Mouse (Mus musculus): ENCODE measurements around the gene Hivep2.

The Hivep2 gene

DNA sequence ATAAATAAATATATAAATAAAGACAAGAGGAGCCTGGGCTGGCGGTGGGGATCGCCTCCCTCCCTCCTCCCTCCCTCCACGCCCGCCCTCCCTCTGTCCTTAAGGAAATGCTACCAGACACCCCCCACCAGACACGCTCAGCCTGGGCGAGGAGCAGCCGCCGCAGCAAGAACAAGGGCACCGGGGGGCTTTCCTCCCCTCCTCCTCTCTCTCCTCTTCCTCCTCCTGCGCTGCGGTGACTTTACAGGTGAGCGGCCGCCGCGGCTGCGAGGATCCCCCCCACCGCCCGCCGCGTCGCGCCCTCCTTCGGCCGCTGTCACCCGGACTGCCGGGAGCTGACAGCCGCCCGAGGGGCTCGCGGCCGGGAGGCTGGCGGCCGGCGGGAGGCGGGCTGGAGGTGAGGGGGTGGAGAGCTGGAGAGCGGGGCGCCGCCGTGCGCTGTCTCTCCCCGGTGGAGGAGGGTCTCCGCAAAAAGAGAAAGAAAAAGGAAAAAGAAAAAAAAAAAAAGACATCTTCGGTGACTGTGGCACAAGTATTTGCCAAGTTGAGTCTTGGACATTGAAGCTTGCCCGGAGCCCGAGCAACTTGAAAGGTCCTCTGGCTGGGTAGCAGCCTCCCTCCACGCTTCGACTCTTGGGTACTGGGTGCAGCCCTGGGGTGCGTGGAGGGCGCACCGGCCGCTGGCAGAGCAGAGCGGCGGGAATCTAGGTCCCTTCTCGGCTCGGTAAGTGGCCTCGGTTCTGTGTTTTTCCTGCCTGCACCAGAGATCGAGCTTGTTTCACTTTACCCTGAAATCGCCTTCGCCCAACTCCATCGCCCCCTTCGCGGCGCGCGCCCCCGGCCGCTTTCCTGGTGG lies at the start of gene Hivep2:
TSS of gene Hivep2 (plus strand) at position 102 of the 856 bp plus-strand sequence.
- peak; percentile 52 for DNase-seq

- DNase-seq: peak; percentile 11
Observed at GRCm38 (mm10) chr10:13916645-13917342, 49.1 kb upstream of the Hivep2 start.

DNA sequence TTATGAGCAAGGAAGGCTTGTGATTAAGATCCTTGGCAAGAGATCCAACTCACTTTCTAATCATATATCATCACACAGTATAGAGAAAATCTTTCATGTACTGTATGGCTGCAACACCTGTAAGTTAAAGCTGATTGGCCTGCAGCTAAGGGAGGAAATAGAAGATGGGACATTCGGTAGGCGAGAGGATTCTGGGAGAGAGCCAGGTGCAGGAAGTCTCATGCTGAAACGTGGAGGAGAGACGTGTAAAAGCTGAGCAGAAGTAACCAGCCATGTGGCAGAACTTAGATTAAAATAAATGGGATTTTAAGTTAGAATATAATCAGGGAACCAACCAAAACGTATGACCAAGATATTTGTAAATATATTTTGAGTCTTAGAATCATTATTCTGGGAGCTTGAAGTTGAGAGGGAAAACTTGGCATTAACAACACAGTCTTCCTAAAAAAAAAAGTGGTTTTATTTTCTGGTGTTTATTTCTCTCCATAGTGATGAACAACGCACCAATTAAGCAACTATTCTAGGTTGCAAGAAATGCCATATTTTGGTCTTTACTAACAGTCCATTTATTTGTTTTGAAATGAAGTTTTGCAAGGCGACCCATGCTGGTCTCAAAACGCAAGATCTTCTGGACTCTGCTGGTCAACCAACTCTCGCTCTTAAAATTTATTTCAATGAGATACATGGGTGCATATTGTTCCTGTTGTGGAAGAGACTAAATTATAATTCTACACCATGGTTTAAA lies 44.1 kb upstream of the Hivep2 start:
- DNase-seq: peak; percentile 18

- no peak for DNase-seq
Observed at GRCm38 (mm10) chr10:13929306-13929705, 36.6 kb upstream of the Hivep2 start.

DNA sequence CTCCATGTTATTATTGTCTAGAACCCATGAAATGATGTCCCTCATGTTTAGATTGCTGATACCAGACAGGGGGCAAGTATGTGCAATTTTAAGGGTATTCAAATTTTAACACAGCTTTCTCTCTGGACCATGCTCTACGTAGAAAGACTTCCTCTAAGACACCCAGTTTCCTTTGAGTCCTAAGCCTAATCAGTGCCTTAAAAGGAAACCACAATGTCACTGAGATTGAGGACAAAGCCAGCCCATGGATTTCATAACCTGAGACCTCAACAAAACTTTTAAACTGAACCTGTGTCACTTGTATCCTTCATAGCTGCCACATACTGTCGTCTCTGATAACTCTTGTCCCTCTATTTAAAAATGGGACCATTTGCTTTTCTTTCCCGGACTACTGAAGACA lies 33.7 kb upstream of the Hivep2 start:
- no peak for DNase-seq

GRCm38 (mm10) chr10:13933320-13933719 lies 32.6 kb upstream of the Hivep2 start:
- no peak for DNase-seq

DNA sequence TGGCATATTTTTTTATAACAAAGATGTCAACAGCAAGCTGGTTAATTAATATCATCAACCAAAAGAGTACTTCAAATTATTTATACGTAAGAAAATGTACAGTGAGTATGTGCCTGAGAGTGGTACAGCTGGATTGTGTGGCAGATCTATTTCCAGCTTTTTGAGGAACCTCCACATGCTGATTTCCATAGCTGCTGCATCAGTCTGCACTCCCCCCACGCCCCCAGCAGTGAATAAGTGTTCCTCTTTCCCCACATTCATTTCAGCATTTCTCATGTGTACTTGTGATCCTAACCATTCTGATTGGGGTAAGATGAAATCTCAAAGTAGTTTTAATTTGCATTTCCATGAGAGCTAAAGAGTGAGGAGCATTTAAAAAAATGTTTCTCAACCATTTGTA lies 30.2 kb upstream of the Hivep2 start:
- no peak for DNase-seq

DNA sequence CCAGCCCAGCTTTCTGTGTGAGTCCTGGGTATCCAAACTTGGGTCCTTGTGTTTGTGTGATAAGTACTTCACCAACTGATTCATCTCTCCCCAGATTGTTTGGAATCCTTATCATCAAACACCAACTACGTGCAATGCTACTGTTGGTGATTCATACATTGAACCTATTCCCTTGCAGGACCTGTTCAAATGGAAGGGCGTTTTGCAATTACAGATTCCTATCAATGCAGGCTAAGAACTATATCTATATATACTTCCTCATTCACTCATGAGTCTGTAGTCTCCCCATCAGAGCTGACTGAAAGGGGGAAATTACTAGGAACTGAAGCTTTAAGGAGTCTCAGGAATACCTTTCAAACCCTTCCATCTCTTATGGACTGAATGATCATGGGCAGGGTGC lies 24.5 kb upstream of the Hivep2 start:
- DNase-seq: no peak

- DNase-seq: no peak
Observed at GRCm38 (mm10) chr10:13943706-13944105, 22.2 kb upstream of the Hivep2 start.

- DNase-seq: no peak
Observed at GRCm38 (mm10) chr10:13946498-13946897, 19.4 kb upstream of the Hivep2 start.

GRCm38 (mm10) chr10:13962965-13963364 lies 2.9 kb upstream of the Hivep2 start:
- no peak for DNase-seq

- no peak for DNase-seq
Observed at GRCm38 (mm10) chr10:13963908-13964500, 1.9 kb upstream of the Hivep2 start.

- peak; percentile 76 for DNase-seq
Observed at GRCm38 (mm10) chr10:13964501-13965281, 1.2 kb upstream of the Hivep2 start.

DNA sequence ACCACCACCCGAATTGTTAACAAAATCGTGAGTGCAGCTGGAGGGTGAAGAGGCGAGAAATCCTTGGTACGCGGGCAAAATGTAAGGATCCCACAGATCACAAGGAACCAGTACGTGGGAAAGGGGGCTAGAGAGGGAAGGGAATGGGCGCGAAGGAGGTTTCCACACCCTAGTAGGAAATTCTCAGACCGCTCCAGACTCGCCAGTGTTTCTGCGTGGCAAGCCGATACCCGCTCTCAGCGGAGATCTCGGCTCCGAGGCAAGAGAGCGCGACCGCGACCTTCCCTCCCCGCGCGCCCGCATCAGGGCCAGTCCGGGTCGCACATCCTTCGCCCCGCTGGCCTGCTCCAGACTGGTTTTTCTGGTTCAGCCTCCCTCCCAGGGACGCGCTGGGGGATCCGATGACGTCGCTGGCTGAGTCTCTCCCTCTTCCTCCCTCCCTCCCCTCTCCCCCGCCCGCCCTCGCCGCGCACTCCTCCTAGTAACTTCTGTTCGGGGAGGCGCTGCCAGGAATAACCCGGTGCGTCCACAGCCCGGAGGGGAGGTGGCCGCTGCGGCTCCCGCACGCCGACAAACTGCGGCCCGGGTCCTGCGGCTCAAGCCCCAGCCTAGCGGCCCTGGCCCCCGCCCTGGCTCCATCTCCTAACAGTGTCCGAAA lies 430 bp upstream of the Hivep2 start:
- peak; percentile 87 for DNase-seq

- peak; percentile 75 for DNase-seq
Observed at GRCm38 (mm10) chr10:13966830-13967450, 1.1 kb downstream of the Hivep2 start.

GRCm38 (mm10) chr10:13967451-13968233 lies 1.8 kb downstream of the Hivep2 start:
- DNase-seq: peak; percentile 76

GRCm38 (mm10) chr10:13968234-13968555 lies 2.3 kb downstream of the Hivep2 start:
- DNase-seq: no peak

- DNase-seq: no peak
Observed at GRCm38 (mm10) chr10:13968989-13969388, 3.1 kb downstream of the Hivep2 start.

DNA sequence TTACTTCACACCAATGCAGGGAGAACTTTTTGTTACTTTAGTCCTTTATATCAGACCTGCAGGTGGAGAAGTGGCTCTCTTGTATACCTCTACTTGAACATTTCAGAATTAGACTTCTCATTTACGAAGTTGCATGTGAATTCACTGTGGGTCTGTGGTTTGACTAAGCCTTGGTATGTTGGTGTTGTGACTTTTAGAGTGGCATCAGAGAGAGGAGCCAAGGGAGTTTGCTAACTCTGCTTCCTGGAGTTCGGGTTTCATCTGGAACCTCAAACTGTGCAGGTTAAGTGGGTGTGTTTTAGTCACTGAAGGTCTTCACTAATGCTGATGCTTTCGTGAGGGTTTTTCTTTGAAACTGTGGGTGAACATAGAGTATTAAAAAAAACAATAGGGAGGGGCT lies 4.4 kb downstream of the Hivep2 start:
- no peak for DNase-seq

- DNase-seq: no peak
Observed at GRCm38 (mm10) chr10:13971268-13971667, 5.4 kb downstream of the Hivep2 start.
